Mouse (Mus musculus): ENCODE data around the gene Supt3. TPM values are rescaled to one million over a fixed set of nuclear protein-coding genes. Genes with fewer than 3 reads are reported as not detected.

Gene Supt3
- polyA plus RNA-seq, 1 experiment from 2014 or later, result 20.0 TPM

GRCm38 (mm10) chr17:45003311-45003710 is 226.4 kb downstream of the Supt3 start:
- no peak for ATAC-seq
- Histone ChIP-seq H3K4me1 (no peaks in the 10 kb centered on the region), H3K9ac (no peak overlapping the region), H3K4me3 (no peak overlapping the region), H3K27me3 (no peaks in the 10 kb centered on the region), H3K9me3 (replicated peaks) (no peaks in the 10 kb centered on the region), H3K36me3 (ENCODE audit: poor library complexity, severe bottlenecking) (no peaks in the 10 kb centered on the region), H3K27ac (no peak overlapping the region), H3K4me2 (no peak overlapping the region)
- 94% methylated on average over 4 of the region's 4 CpGs for WGBS

- ATAC-seq, result no peak
- Histone ChIP-seq H3K27me3 (no peaks in the 10 kb centered on the region), H3K27ac (no peak overlapping the region), H3K4me3 (no peak overlapping the region), H3K9me3 (replicated peaks) (no peaks in the 10 kb centered on the region), H3K4me2 (no peak overlapping the region), H3K4me1 (no peaks in the 10 kb centered on the region), H3K9ac (no peak overlapping the region), H3K36me3 (ENCODE audit: poor library complexity, severe bottlenecking) (no peaks in the 10 kb centered on the region)
- 90% methylated on average over 13 of the region's 13 CpGs for WGBS
These were observed 227.7 kb downstream of the Supt3 start for GRCm38 (mm10) chr17:45004477-45005170.

DNA sequence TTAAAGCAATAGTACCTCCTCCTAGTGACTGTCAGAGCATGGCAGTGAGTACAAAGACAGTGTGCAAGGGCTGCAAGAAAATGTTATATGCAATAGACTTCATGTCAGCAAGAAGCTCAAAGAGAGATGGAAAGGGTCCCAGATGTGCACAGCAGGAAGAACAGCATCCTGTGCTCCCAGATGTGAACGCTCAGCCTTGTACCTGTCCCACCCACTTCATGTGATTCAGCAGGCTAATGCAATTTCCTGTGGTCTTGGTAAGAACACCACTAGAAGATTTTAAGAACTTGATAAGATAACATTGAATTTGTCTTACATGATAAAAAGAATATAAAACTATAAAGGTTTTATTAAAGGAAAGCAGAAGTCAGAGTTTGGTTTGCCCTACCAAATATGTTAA is 230.5 kb downstream of the Supt3 start:
- Histone ChIP-seq H3K4me1 (no peaks in the 10 kb centered on the region), H3K9me3 (replicated peaks) (no peaks in the 10 kb centered on the region), H3K27ac (no peak overlapping the region), H3K36me3 (ENCODE audit: poor library complexity, severe bottlenecking) (no peaks in the 10 kb centered on the region), H3K27me3 (no peaks in the 10 kb centered on the region), H3K4me3 (no peak overlapping the region), H3K4me2 (no peak overlapping the region), H3K9ac (no peak overlapping the region)
- WGBS, result 90% methylated on average over 1 of the region's 1 CpGs
- ATAC-seq, result no peak

DNA sequence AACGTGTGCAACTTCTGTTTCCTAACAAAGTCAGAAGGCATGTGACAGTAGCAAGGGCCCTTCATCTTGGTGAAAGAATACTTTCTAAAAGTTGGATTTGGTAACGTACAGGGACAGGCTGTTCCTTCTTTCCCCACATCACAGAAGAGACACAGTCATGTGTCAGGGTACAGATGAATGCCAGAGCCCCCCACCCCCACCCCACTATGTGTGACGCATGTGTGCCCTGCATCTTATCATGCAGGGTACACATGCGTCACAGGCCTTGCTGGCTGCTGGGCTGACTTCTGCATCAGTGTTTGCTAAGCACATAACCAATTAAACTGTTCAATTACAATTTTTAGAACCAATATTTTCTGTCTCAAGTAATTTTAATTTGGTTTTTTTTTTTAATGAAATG is 231.7 kb downstream of the Supt3 start:
- H3K36me3 ChIP-seq (ENCODE audit: poor library complexity, severe bottlenecking), result no peaks in the 10 kb centered on the region
- H3K27me3 ChIP-seq, result no peaks in the 10 kb centered on the region
- no peak overlapping the region for H3K27ac ChIP-seq
- H3K9ac ChIP-seq, result no peak overlapping the region
- H3K4me2 ChIP-seq, result no peak overlapping the region
- 73% methylated on average over 4 of the region's 4 CpGs for WGBS
- H3K4me1 ChIP-seq, result no peaks in the 10 kb centered on the region
- H3K9me3 ChIP-seq (replicated peaks), result no peaks in the 10 kb centered on the region
- ATAC-seq, result no peak
- H3K4me3 ChIP-seq, result no peak overlapping the region

DNA sequence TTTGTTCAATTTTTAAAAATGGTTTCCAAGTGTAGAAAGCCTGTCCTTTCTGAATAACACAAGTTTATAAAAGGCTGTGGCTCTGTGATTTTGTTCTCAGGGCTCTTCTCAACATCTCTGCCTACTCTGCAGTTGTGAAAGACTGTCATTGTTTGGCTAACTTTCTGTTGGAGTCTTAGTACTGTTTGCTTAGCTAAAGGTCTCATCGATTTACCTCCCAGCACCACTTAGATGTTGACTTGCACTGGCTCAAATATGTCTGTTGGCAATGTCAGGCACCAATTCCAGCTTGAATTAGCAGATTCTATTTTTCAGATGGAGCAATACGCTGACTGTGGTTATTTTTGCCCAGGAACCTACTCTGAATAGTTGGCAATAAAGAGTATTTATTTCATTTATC is 233.5 kb downstream of the Supt3 start:
- 91% methylated on average over 2 of the region's 2 CpGs for WGBS
- no peak overlapping the region for H3K4me3 ChIP-seq
- H3K27ac ChIP-seq, result no peak overlapping the region
- no peaks in the 10 kb centered on the region for H3K27me3 ChIP-seq
- ATAC-seq, result no peak
- no peak overlapping the region for H3K9ac ChIP-seq
- H3K4me1 ChIP-seq, result no peaks in the 10 kb centered on the region
- H3K36me3 ChIP-seq (ENCODE audit: poor library complexity, severe bottlenecking), result no peaks in the 10 kb centered on the region
- H3K9me3 ChIP-seq (replicated peaks), result no peaks in the 10 kb centered on the region
- no peak overlapping the region for H3K4me2 ChIP-seq

- no peak for ATAC-seq
- no peaks in the 10 kb centered on the region for H3K36me3 ChIP-seq (ENCODE audit: poor library complexity, severe bottlenecking)
- H3K4me3 ChIP-seq, result no peak overlapping the region
- H3K9me3 ChIP-seq (replicated peaks), result no peaks in the 10 kb centered on the region
- 87% methylated on average over 4 of the region's 4 CpGs for WGBS
- no peak overlapping the region for H3K27ac ChIP-seq
- H3K9ac ChIP-seq, result no peak overlapping the region
- peaks cover 6% of the 10 kb centered on the region; the same call in 1 of the 2 replicates for H3K4me1 ChIP-seq
- no peaks in the 10 kb centered on the region for H3K27me3 ChIP-seq
- no peak overlapping the region for H3K4me2 ChIP-seq
These were observed 239.8 kb downstream of the Supt3 start for GRCm38 (mm10) chr17:45016746-45017145.

- Histone ChIP-seq H3K9ac (no peak overlapping the region), H3K27ac (no peak overlapping the region), H3K9me3 (replicated peaks) (no peaks in the 10 kb centered on the region), H3K36me3 (ENCODE audit: poor library complexity, severe bottlenecking) (no peaks in the 10 kb centered on the region), H3K4me2 (no peak overlapping the region), H3K27me3 (no peaks in the 10 kb centered on the region), H3K4me1 (peaks cover 6% of the 10 kb centered on the region; the same call in 1 of the 2 replicates), H3K4me3 (no peak overlapping the region)
- 70% methylated on average over 8 of the region's 8 CpGs for WGBS
- no peak for ATAC-seq
These were observed 243.4 kb downstream of the Supt3 start for GRCm38 (mm10) chr17:45020155-45020930.

GRCm38 (mm10) chr17:45028441-45028840 is 251.5 kb downstream of the Supt3 start:
- Histone ChIP-seq H3K4me1 (no peaks in the 10 kb centered on the region), H3K9me3 (replicated peaks) (no peaks in the 10 kb centered on the region), H3K9ac (no peak overlapping the region), H3K4me3 (no peak overlapping the region), H3K4me2 (no peak overlapping the region), H3K27me3 (no peaks in the 10 kb centered on the region), H3K27ac (no peak overlapping the region), H3K36me3 (ENCODE audit: poor library complexity, severe bottlenecking) (no peaks in the 10 kb centered on the region)
- 85% methylated on average over 3 of the region's 3 CpGs for WGBS
- no peak for ATAC-seq

GRCm38 (mm10) chr17:45029106-45029505 is 252.2 kb downstream of the Supt3 start:
- Histone ChIP-seq H3K36me3 (ENCODE audit: poor library complexity, severe bottlenecking) (no peaks in the 10 kb centered on the region), H3K4me1 (no peaks in the 10 kb centered on the region), H3K27me3 (no peaks in the 10 kb centered on the region), H3K9me3 (replicated peaks) (no peaks in the 10 kb centered on the region), H3K4me2 (no peak overlapping the region), H3K27ac (no peak overlapping the region), H3K4me3 (no peak overlapping the region), H3K9ac (no peak overlapping the region)
- WGBS, result 90% methylated on average over 1 of the region's 1 CpGs
- no peak for ATAC-seq

GRCm38 (mm10) chr17:45032209-45032608 is 255.3 kb downstream of the Supt3 start:
- WGBS, result 82% methylated on average over 6 of the region's 6 CpGs
- ATAC-seq, result no peak

DNA sequence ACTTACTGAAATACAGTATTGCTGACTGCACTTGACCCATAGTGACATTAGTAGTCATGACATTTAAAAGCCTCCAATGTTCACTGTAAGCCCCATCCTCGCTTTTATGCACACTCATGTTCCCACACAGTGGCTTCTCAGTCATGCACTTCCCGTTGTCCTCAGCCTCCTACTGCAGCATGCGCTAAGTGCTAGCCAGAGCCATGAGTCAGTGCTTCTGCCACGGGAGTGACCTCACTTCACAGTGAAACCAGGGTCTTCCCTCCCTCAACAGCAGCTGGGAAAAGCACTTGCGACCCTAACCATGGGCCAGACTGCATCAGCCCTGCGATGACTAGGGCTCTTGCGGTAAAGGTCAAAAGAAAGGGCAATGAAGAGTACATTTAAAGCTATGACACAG is 256.7 kb downstream of the Supt3 start:
- H3K27me3 ChIP-seq, result no peaks in the 10 kb centered on the region
- H3K27ac ChIP-seq, result no peak overlapping the region
- H3K4me3 ChIP-seq, result no peak overlapping the region
- no peak overlapping the region for H3K9ac ChIP-seq
- H3K36me3 ChIP-seq (ENCODE audit: poor library complexity, severe bottlenecking), result no peaks in the 10 kb centered on the region
- no peak for ATAC-seq
- H3K9me3 ChIP-seq (replicated peaks), result no peaks in the 10 kb centered on the region
- no peaks in the 10 kb centered on the region for H3K4me1 ChIP-seq
- 83% methylated on average over 7 of the region's 7 CpGs for WGBS
- H3K4me2 ChIP-seq, result no peak overlapping the region

More at GRCm38 (mm10) chr17:45032209-45032608, 255.3 kb downstream of the Supt3 start:
- Histone ChIP-seq H3K27ac (no peak overlapping the region), H3K36me3 (ENCODE audit: poor library complexity, severe bottlenecking) (no peaks in the 10 kb centered on the region), H3K9ac (no peak overlapping the region), H3K9me3 (replicated peaks) (no peaks in the 10 kb centered on the region), H3K4me3 (no peak overlapping the region), H3K27me3 (no peaks in the 10 kb centered on the region), H3K4me1 (no peaks in the 10 kb centered on the region), H3K4me2 (no peak overlapping the region)

DNA sequence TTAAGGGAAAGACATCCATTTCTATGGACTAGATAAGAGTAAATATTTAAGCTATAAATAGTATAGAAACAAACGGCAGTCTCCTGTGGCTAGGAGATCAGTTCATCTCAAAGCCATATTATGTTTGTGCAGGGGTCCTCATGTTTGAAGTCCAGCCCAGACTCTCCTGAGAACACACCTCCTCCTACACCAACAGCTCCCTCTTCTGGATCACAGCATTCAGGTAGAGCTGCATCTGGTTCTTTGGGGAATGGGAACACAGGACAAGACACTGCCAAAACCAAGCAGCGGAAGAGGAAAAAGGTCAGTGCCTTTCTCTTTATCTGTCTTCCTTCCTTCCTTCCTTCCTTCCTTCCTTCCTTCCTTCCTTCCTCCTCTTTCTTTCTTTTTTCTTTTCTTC is 264.1 kb downstream of the Supt3 start:
- WGBS, result 95% methylated on average over 2 of the region's 2 CpGs
- Histone ChIP-seq H3K27ac (no peak overlapping the region), H3K4me2 (no peak overlapping the region), H3K9me3 (replicated peaks) (no peaks in the 10 kb centered on the region), H3K4me1 (no peaks in the 10 kb centered on the region), H3K36me3 (ENCODE audit: poor library complexity, severe bottlenecking) (no peaks in the 10 kb centered on the region), H3K4me3 (no peak overlapping the region), H3K27me3 (no peaks in the 10 kb centered on the region), H3K9ac (no peak overlapping the region)
- no peak for ATAC-seq

Data from forebrain, embryonic 13.5 days (tissue).